Mouse (Mus musculus) cerebellum, adult 8-10 months (tissue): ENCODE results near the gene Olfr1231.

Experiments used
- DNase-seq: peaks from one replicate; pipeline ENCODE4 v3.0.0; 2022

The Olfr1231 gene

DNA sequence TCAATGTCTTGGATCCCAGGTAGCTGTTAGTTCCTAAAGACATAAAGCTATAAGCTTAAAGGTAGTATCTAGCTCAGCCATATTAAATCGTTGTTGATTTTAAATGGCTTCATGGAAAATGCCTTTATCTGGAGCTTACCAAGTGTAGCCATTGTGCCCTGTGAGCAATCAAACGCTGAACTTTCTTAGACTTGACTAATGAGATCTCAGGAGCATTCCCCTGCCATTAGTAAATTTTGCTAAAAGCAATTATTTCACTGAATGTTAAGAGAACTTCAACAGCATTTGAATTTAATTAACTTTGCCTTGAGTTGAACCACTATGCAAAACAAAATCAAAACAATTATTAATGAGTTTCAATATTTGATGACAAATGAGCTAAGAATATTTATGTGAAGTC lies at the start of gene Olfr1231:
Olfr1231 (minus strand) TSS at position 101 of the 400 bp plus-strand sequence.
- no peak for DNase-seq

GRCm38 (mm10) chr2:89342298-89342697 lies 35.4 kb upstream of the Olfr1231 start, which contains the start of gene Olfr1233:
Gene Olfr1233, minus strand, starts transcription at chr2:89342398.
- no peak for DNase-seq

DNA sequence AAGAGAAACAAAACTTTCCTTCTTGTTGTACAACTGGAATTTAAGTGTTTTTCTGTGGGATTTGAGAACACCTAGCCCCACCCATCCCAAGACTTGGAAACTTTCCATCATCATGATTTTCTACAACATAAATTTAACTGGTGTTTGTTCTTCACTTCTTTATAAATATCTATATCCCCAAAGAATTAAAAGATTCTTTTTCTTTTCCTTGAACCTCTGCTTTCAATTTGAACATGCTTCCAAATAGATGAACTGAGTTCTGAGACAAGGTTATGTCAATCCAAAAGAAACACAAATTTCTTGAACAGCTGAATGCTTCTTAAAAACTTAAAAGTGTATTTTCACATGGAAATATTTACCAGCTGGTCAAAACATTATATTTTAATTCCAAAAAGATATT lies 22.7 kb upstream of the Olfr1231 start, which contains the start of gene Olfr1232:
Olfr1232 (minus strand) TSS at position 101 of the 400 bp plus-strand sequence.
- DNase-seq, result no peak

GRCm38 (mm10) chr2:89297168-89297567 lies 9.7 kb downstream of the Olfr1231 start, which contains the start of gene Olfr1230:
Gene Olfr1230, minus strand, starts transcription at chr2:89297268.
- no peak for DNase-seq

- DNase-seq, result no peak
Measured at GRCm38 (mm10) chr2:89287914-89288313, 19.0 kb downstream of the Olfr1231 start, which contains the start of gene Olfr1229. Gene Olfr1229, minus strand, starts transcription at chr2:89288014.

- DNase-seq, result no peak
Measured at GRCm38 (mm10) chr2:89253962-89254361, 52.9 kb downstream of the Olfr1231 start, which contains the start of gene Olfr1228. Gene Olfr1228, minus strand, starts transcription at chr2:89254062.
